Mouse (Mus musculus) bone marrow, adult 2 months (tissue): Measurements from ENCODE around the gene Wars.

Source experiments
- CTCF ChIP-seq: fragments of 200-500 bp; IDR thresholded peaks from 2 replicates; pipeline ENCODE4 v1.5.1; 2011; ENCODE audit warnings: low read length, control low read depth; ENCODE audit not compliant: control insufficient read depth, insufficient read depth
- POLR2A ChIP-seq: fragments of 200-500 bp; IDR thresholded peaks from 2 replicates; pipeline ENCODE4 v1.6.1; 2011; ENCODE audit warnings: low read depth, mild to moderate bottlenecking, control low read depth, low read length, borderline replicate concordance; ENCODE audit not compliant: control insufficient read depth

GRCm38 (mm10) chr12:108892989-108893714, 822 bp downstream of the Wars start, which contains the start of gene Wdr25:
- TF ChIP-seq POLR2A = no peak
- no peak for TF ChIP-seq CTCF
